Mouse (Mus musculus) layer of hippocampus, postnatal 36 days (tissue): ENCODE results near the gene AW011738. TPM values are rescaled to one million over a fixed set of nuclear protein-coding genes. Genes with fewer than 3 reads are reported as not detected.

Source experiments
- DNase-seq, 2 experiments: peaks; one replicate each; pipeline ENCODE4 v3.0.0; 2022
- total RNA-seq, 2 experiments: library from RNA; stranded (reverse); gene quantifications; 2 replicates each; pipeline ENCODE4 v1.2.3; 2021

The AW011738 gene
- total RNA-seq, 2 experiments from 2014 or later = 5.5 to 6.6 TPM

GRCm38 (mm10) chr4:156200623-156201475, 2.3 kb upstream of the AW011738 start, which contains the start of gene Isg15:
Gene Isg15, minus strand, starts transcription at chr4:156200818.
- no peak for DNase-seq

GRCm38 (mm10) chr4:156202462-156202893, 626 bp upstream of the AW011738 start:
- no peak for DNase-seq

GRCm38 (mm10) chr4:156203413-156204131, 468 bp downstream of the AW011738 start:
- no peak for DNase-seq

GRCm38 (mm10) chr4:156208872-156209271, 5.8 kb downstream of the AW011738 start:
- no peak for DNase-seq

- DNase-seq = no peak
These were observed 7.0 kb downstream of the AW011738 start for GRCm38 (mm10) chr4:156209963-156210635.

GRCm38 (mm10) chr4:156213134-156213533, 10.0 kb downstream of the AW011738 start:
- DNase-seq = no peak

- no peak for DNase-seq
These were observed 12.5 kb downstream of the AW011738 start, which contains the start of gene Perm1 for GRCm38 (mm10) chr4:156215649-156216048. Gene Perm1, plus strand, starts transcription at chr4:156215868.

- DNase-seq = no peak
These were observed 13.1 kb downstream of the AW011738 start for GRCm38 (mm10) chr4:156216196-156216595.

GRCm38 (mm10) chr4:156217022-156217669, 14.0 kb downstream of the AW011738 start:
- no peak for DNase-seq

GRCm38 (mm10) chr4:156217838-156218237, 14.7 kb downstream of the AW011738 start:
- DNase-seq = no peak

GRCm38 (mm10) chr4:156219936-156220335, 16.8 kb downstream of the AW011738 start:
- no peak for DNase-seq

GRCm38 (mm10) chr4:156224276-156224675, 21.2 kb downstream of the AW011738 start:
- no peak for DNase-seq

- no peak for DNase-seq
These were observed 24.8 kb downstream of the AW011738 start for GRCm38 (mm10) chr4:156227752-156228392.

- DNase-seq = no peak
These were observed 25.4 kb downstream of the AW011738 start for GRCm38 (mm10) chr4:156228393-156229024.

- no peak for DNase-seq
These were observed 31.0 kb downstream of the AW011738 start for GRCm38 (mm10) chr4:156234021-156234501.

GRCm38 (mm10) chr4:156234701-156235213, 31.7 kb downstream of the AW011738 start, which contains the start of gene Plekhn1:
Gene Plekhn1, minus strand, starts transcription at chr4:156234857.
- peak; percentile 65 to 78 for DNase-seq

GRCm38 (mm10) chr4:156235360-156235770, 32.3 kb downstream of the AW011738 start:
- no peak for DNase-seq

GRCm38 (mm10) chr4:156235808-156236533, 32.9 kb downstream of the AW011738 start, which contains the start of gene Noc2l:
Gene Noc2l, plus strand, starts transcription at chr4:156236010.
- DNase-seq = peak; percentile 91

GRCm38 (mm10) chr4:156236651-156237447, 33.7 kb downstream of the AW011738 start:
- DNase-seq = no peak
